Mouse (Mus musculus): ENCODE measurements around the gene Arhgap6. TPM values are rescaled to one million over a fixed set of nuclear protein-coding genes. Genes with fewer than 3 reads are reported as not detected.

Gene Arhgap6
- polyA plus RNA-seq, 1 experiment from 2014 or later = 4.0 TPM

DNA sequence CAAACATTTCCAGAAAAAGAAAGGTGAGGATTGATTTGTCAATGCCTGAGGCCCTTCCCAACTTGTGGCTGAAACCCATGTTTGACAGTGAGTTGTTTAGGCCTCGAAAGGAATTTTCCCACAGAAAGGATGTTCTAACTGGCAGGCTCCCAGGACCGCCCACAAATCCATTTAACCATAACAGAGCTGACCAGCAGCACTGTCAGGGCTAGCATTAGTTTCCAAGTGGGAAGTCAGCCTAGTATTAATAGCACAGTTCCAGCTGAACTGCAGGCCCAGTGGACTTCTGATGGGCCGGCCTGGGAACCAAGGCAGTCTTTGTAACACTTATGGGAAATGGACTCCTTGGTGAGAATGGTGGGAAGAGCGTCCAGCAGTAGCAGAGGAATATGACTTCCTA, 317.8 kb downstream of the Arhgap6 start:
- WGBS = 69% methylated on average over 4 of the region's 4 CpGs
- Histone ChIP-seq H3K36me3 (no peaks in the 10 kb centered on the region), H3K4me3 (replicated peaks) (no peak overlapping the region), H3K9ac (no peak overlapping the region), H3K27me3 (no peaks in the 10 kb centered on the region), H3K27ac (replicated peaks) (no peak overlapping the region), H3K4me1 (no peaks in the 10 kb centered on the region), H3K9me3 (replicated peaks) (no peaks in the 10 kb centered on the region), H3K4me2 (replicated peaks) (no peak overlapping the region)
- no peak for ATAC-seq (ENCODE audit: insufficient number of reproducible peaks, low FRiP score, low TSS enrichment, low read depth)

DNA sequence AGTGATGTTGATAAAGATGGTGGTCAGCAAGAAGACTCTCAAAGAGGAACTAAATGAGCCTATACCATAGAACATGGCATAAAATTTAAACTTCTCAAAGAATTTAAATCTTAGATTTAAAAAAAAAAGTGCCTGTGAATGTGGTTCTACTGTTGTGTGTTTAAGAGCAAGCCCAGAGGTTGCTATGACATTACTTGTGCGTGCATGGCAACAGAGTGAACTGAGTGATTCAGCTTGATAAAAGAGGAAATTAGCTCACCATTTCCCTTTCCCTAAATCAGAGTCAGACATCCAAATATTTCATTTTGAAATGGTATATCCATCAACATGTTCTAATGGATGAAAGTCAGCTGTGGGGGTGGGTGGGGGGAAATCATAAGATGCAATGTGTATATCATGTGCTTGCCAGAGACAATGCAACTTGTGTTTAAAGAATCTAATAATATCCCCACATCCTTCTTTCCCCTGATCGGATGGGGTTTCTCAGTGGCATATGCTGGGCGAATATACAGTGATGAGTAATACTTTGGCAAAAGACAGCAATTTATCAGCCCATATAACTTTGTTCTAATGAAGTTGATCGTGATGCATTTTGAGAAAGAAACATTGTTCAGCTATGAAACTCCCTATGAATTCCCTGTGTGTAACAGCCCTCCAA, 328.3 kb downstream of the Arhgap6 start:
- no peak overlapping the region for H3K4me2 ChIP-seq (replicated peaks)
- no peaks in the 10 kb centered on the region for H3K9me3 ChIP-seq (replicated peaks)
- H3K4me3 ChIP-seq (replicated peaks) = no peak overlapping the region
- H3K27me3 ChIP-seq = no peaks in the 10 kb centered on the region
- no peak overlapping the region for H3K27ac ChIP-seq (replicated peaks)
- no peak overlapping the region for H3K9ac ChIP-seq
- WGBS = 59% methylated on average over 4 of the region's 4 CpGs
- H3K36me3 ChIP-seq = no peaks in the 10 kb centered on the region
- no peak for ATAC-seq (ENCODE audit: insufficient number of reproducible peaks, low FRiP score, low TSS enrichment, low read depth)
- H3K4me1 ChIP-seq = no peaks in the 10 kb centered on the region

DNA sequence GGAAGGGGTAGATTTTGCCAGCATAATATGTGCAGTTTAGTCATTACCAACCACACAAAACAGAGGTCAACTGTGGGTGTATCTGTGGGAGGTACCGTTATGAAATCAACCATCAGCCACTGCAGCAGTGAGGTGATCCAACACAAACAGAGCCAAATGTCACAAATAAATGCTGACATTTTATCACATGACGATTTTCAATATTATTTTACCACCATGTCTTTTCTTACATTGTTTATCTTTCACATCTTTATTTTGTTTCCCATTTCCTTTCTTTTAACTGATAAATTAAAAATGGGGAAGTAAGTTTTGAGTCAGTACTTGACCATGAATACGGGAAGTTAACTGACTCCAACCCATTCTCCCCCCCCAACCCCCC, 328.9 kb downstream of the Arhgap6 start:
- H3K27me3 ChIP-seq = no peaks in the 10 kb centered on the region
- no peak overlapping the region for H3K9ac ChIP-seq
- WGBS = 70% methylated on average over 3 of the region's 3 CpGs
- H3K4me2 ChIP-seq (replicated peaks) = no peak overlapping the region
- H3K4me3 ChIP-seq (replicated peaks) = no peak overlapping the region
- no peak for ATAC-seq (ENCODE audit: insufficient number of reproducible peaks, low FRiP score, low TSS enrichment, low read depth)
- no peaks in the 10 kb centered on the region for H3K36me3 ChIP-seq
- no peaks in the 10 kb centered on the region for H3K9me3 ChIP-seq (replicated peaks)
- no peak overlapping the region for H3K27ac ChIP-seq (replicated peaks)
- H3K4me1 ChIP-seq = no peaks in the 10 kb centered on the region

DNA sequence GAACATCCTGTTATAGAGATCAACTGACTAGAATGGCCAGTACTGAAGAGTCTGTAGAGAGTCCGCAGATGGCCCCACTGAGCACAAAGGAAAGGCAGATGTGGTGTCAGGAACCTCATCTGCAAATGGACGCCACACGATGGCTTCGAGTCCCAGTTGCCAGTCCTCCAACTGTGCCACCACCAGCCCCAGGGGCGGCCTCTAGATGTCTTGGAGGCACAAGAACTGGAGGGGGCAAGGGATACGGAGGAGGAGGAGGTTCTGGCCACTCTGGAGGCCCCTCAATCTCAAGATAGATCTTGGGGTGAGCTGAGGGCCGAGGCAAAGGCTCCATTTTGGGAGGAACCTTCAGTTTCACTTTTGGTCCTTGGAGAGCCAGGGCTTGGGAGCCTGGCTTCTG, 344.9 kb downstream of the Arhgap6 start:
- WGBS = 79% methylated on average over 7 of the region's 7 CpGs
- Histone ChIP-seq H3K9ac (no peak overlapping the region), H3K27ac (replicated peaks) (no peak overlapping the region), H3K9me3 (replicated peaks) (no peaks in the 10 kb centered on the region), H3K4me2 (replicated peaks) (no peak overlapping the region), H3K27me3 (no peaks in the 10 kb centered on the region), H3K4me3 (replicated peaks) (no peak overlapping the region), H3K36me3 (no peaks in the 10 kb centered on the region), H3K4me1 (no peaks in the 10 kb centered on the region)
- no peak for ATAC-seq (ENCODE audit: insufficient number of reproducible peaks, low FRiP score, low TSS enrichment, low read depth)

DNA sequence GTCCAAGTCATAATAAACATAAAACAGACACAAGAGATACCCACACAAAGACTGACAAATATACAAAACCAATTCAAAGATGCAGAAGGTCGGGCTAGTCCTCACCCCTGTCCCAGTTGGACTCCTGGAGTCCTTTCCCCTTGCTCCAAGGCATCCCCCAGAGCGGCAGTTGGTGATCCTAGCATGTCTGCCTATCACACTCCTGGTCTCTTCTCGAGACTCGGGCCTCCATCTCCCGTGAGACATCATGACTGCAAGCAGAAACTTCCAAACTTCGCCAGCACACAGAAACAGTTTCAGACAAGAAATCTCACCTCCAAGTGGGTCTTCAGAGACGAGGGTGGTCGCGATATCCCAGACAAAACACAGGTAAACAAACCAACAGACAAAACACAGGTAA, 345.6 kb downstream of the Arhgap6 start:
- H3K27ac ChIP-seq (replicated peaks) = no peak overlapping the region
- 76% methylated on average over 9 of the region's 9 CpGs for WGBS
- H3K4me3 ChIP-seq (replicated peaks) = no peak overlapping the region
- H3K36me3 ChIP-seq = no peaks in the 10 kb centered on the region
- ATAC-seq (ENCODE audit: insufficient number of reproducible peaks, low FRiP score, low TSS enrichment, low read depth) = no peak
- no peaks in the 10 kb centered on the region for H3K27me3 ChIP-seq
- no peaks in the 10 kb centered on the region for H3K4me1 ChIP-seq
- H3K9ac ChIP-seq = no peak overlapping the region
- H3K9me3 ChIP-seq (replicated peaks) = no peaks in the 10 kb centered on the region
- H3K4me2 ChIP-seq (replicated peaks) = no peak overlapping the region

DNA sequence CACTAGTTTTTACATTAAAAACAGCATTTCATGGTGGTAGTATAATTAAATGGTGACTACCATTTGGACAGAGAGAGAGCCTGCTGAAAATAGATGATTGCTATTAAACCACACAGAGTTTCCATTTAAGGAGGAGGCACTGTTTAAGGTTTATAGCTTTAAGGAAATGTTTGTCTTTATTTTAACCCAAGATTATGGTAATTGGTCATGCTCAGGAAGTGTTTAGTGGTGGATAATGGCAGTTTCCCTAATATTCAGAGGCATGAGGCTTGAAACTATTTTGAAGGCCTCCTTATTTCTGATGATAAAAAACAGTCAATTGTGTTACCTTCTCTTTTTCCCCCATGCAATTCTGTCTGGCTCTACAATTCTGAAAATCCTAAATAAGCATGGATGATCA, 358.9 kb downstream of the Arhgap6 start:
- no peak for ATAC-seq (ENCODE audit: insufficient number of reproducible peaks, low FRiP score, low TSS enrichment, low read depth)
- no peaks in the 10 kb centered on the region for H3K27me3 ChIP-seq
- H3K4me2 ChIP-seq (replicated peaks) = no peak overlapping the region
- no peaks in the 10 kb centered on the region for H3K36me3 ChIP-seq
- H3K9me3 ChIP-seq (replicated peaks) = no peaks in the 10 kb centered on the region
- no peak overlapping the region for H3K27ac ChIP-seq (replicated peaks)
- no peak overlapping the region for H3K4me3 ChIP-seq (replicated peaks)
- no peaks in the 10 kb centered on the region for H3K4me1 ChIP-seq
- H3K9ac ChIP-seq = no peak overlapping the region

DNA sequence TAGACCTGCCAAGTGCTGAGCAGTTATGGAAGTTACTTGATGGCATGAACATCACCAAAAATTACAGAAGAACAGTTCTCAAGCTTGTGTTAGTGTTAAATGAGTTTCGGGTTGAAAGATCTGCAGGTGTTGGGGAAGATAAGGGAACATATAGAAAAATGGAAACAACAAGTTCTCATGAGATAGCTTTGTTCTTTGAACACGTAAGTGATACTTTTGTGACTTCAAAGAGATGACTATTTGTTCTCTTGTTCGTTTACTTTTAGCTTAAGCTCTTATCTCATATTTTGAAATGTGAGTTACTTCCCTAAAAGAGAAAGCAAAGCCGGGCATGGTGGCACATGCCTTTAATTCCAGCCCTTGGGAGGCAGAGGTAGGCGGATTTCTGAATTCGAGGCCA, 363.5 kb downstream of the Arhgap6 start:
- 74% methylated on average over 6 of the region's 6 CpGs for WGBS
- Histone ChIP-seq H3K4me3 (replicated peaks) (no peak overlapping the region), H3K27me3 (no peaks in the 10 kb centered on the region), H3K9ac (no peak overlapping the region), H3K4me1 (no peaks in the 10 kb centered on the region), H3K9me3 (replicated peaks) (no peaks in the 10 kb centered on the region), H3K27ac (replicated peaks) (no peak overlapping the region), H3K4me2 (replicated peaks) (no peak overlapping the region), H3K36me3 (no peaks in the 10 kb centered on the region)
- ATAC-seq (ENCODE audit: insufficient number of reproducible peaks, low FRiP score, low TSS enrichment, low read depth) = no peak

DNA sequence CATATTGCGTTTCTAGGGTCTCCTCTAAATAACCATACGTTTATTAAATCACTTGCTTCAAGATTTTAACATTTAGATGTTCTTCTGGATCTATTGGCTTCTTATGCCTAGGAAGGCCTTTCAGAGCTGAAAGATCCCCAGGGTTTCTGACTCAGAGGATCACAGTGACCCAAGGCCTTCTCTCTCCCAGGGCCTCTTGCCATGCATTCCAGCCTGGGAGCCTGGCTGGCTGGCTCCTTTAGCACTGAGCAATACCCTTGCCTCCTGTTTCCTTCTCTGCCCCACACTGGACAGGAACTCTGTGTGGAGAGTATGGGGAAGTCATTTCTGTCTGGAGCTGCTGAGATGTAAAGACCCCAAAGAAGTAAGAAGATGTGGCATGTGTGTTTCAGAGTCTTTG, 376.1 kb downstream of the Arhgap6 start:
- Histone ChIP-seq H3K4me3 (replicated peaks) (no peak overlapping the region), H3K9ac (no peak overlapping the region), H3K4me1 (no peaks in the 10 kb centered on the region), H3K27ac (replicated peaks) (no peak overlapping the region), H3K9me3 (replicated peaks) (no peaks in the 10 kb centered on the region), H3K4me2 (replicated peaks) (no peak overlapping the region), H3K27me3 (no peaks in the 10 kb centered on the region), H3K36me3 (no peaks in the 10 kb centered on the region)
- ATAC-seq (ENCODE audit: insufficient number of reproducible peaks, low FRiP score, low TSS enrichment, low read depth) = no peak
- WGBS = 86% methylated on average over 2 of the region's 2 CpGs

DNA sequence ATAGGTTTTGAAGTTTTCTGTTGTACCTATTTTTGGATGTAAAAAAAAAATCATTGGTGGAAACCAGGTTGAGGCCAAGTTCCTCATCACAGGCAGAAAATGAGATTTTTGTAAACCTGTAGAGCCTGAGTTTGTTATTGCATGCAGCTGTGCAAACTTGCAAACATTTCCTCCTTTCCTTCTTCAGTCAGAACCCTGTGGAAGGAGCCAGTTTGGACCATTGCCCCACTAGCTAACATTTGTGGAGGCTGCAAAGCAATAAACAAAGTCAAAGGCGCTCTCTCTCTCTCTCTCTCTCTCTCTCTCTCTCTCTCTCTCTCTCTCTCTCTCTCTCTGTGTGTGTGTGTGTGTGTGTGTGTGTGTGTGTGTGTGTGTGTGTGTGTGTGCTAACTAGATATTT, 378.9 kb downstream of the Arhgap6 start:
- H3K27ac ChIP-seq (replicated peaks) = no peak overlapping the region
- H3K9me3 ChIP-seq (replicated peaks) = no peaks in the 10 kb centered on the region
- no peak overlapping the region for H3K9ac ChIP-seq
- no peak overlapping the region for H3K4me3 ChIP-seq (replicated peaks)
- no peaks in the 10 kb centered on the region for H3K27me3 ChIP-seq
- no peak for ATAC-seq (ENCODE audit: insufficient number of reproducible peaks, low FRiP score, low TSS enrichment, low read depth)
- 50% methylated on average over 1 of the region's 1 CpGs for WGBS
- H3K4me2 ChIP-seq (replicated peaks) = no peak overlapping the region
- H3K4me1 ChIP-seq = no peaks in the 10 kb centered on the region
- no peaks in the 10 kb centered on the region for H3K36me3 ChIP-seq

DNA sequence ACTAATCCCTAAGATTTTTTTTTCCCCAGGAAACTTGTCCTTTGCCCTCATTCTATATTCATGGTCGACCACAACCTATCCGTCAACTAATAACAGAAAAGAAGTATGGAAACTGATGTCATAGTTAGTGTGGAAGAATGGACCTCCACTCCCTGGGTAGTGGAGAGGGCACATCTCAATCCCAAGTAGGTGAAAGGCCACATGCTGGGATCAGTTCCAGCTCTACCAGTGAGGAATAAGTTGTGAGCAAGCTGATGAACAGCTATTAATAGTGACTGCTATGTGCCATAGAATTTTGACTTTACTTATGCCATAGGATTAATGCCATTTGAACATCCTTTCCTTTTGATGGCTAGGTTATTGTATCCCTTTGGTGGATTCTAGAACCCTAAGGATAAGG, 383.7 kb downstream of the Arhgap6 start:
- ATAC-seq (ENCODE audit: insufficient number of reproducible peaks, low FRiP score, low TSS enrichment, low read depth) = no peak
- 69% methylated on average over 2 of the region's 2 CpGs for WGBS
- H3K27ac ChIP-seq (replicated peaks) = no peak overlapping the region
- H3K4me1 ChIP-seq = no peaks in the 10 kb centered on the region
- no peak overlapping the region for H3K4me3 ChIP-seq (replicated peaks)
- no peaks in the 10 kb centered on the region for H3K9me3 ChIP-seq (replicated peaks)
- no peak overlapping the region for H3K9ac ChIP-seq
- no peaks in the 10 kb centered on the region for H3K27me3 ChIP-seq
- no peak overlapping the region for H3K4me2 ChIP-seq (replicated peaks)
- no peaks in the 10 kb centered on the region for H3K36me3 ChIP-seq

DNA sequence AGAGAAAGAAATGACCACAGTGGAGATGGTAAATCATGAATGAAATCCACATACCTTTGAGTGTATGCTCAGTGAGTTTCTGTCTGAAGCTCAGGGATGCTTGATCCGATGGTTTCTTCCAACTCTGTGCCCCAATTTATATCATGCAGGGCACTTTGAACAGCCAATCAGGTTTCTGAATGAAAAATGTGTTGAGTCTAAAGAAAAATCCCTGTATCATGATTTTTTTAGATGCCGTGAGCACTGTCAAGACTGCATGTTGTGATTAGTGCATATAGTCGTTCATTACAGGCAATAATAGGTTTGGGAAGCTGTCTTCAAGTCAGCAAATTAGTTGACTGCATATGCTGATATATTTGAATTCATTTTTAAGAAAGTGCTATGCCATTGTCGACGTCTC, 392.2 kb downstream of the Arhgap6 start, which contains the start of gene Amelx:
Gene Amelx, minus strand, starts transcription at position 101 of the 400 bp plus-strand sequence.
- no peak within 1 kb of the TSS for H3K9ac ChIP-seq
- H3K4me3 ChIP-seq (replicated peaks) = no peak within 1 kb of the TSS
- H3K36me3 ChIP-seq = no peaks in the 10 kb centered on the region
- no peak within 1 kb of the TSS for H3K4me2 ChIP-seq (replicated peaks)
- no peak within 1 kb of the TSS for H3K27ac ChIP-seq (replicated peaks)
- H3K27me3 ChIP-seq = no peaks in the 10 kb centered on the region
- 83% methylated on average over 5 of the region's 5 CpGs for WGBS
- H3K9me3 ChIP-seq (replicated peaks) = no peaks in the 10 kb centered on the region
- no peaks in the 10 kb centered on the region for H3K4me1 ChIP-seq
- ATAC-seq (ENCODE audit: insufficient number of reproducible peaks, low FRiP score, low TSS enrichment, low read depth) = no peak

DNA sequence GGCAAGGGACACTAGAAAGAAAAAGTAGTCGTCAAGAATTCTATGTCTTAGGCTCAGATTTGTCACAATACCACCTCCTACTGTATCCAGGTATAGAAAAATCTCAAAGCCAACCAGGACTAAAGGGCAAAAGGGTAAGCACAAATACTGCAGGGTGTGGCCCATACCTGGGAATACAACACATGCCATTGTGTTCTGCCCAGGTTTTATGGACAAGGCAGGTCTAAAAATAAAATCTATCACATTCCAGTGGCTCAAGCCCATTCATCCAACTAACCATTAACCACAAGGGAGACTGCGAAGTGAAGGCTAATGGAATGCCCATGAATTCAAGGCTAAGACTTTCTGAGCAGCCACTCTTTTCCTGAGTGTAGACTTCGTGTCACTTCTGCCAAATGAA, 415.1 kb downstream of the Arhgap6 start:
- Histone ChIP-seq H3K4me1 (no peaks in the 10 kb centered on the region), H3K9ac (no peak overlapping the region), H3K27me3 (peaks cover 3% of the 10 kb centered on the region; the same call in 1 of the 2 replicates), H3K27ac (replicated peaks) (no peak overlapping the region), H3K9me3 (replicated peaks) (no peaks in the 10 kb centered on the region), H3K4me2 (replicated peaks) (no peak overlapping the region), H3K36me3 (no peaks in the 10 kb centered on the region), H3K4me3 (replicated peaks) (no peak overlapping the region)
- WGBS = 67% methylated on average over 3 of the region's 3 CpGs
- ATAC-seq (ENCODE audit: insufficient number of reproducible peaks, low FRiP score, low TSS enrichment, low read depth) = no peak
